Mouse (Mus musculus) limb, embryonic 14.5 days (tissue): Measurements from ENCODE around the gene Tmsb15a. TPM values are rescaled to one million over a fixed set of nuclear protein-coding genes. Genes with fewer than 3 reads are reported as not detected.

Experiments
- ATAC-seq: fragments of 200-750 bp; cut with Nextera tagmentation; 2 replicates; pipeline ENCODE4 v1.8.0; 2017; ENCODE audit warnings: low read depth, moderate number of reproducible peaks, moderate TSS enrichment; ENCODE audit not compliant: low FRiP score
- DNase-seq: peaks from one replicate; pipeline ENCODE4 v3.0.0-alpha.2; 2015; ENCODE audit warnings: low spot score
- H3K27ac ChIP-seq: fragments of 300-500 bp; sonication (generic); replicated peaks from 2 replicates; pipeline ENCODE4 v1.5.1; 2014; ENCODE audit warnings: low read depth, mild to moderate bottlenecking, low read length, moderate library complexity, mixed read lengths
- H3K27me3 ChIP-seq: fragments of 300-500 bp; sonication (generic); 2 replicates; pipeline ENCODE4 v1.6.1; 2014; ENCODE audit warnings: low read length, mixed read lengths; ENCODE audit not compliant: control insufficient read depth, insufficient read depth
- H3K36me3 ChIP-seq: fragments of 300-500 bp; sonication (generic); 2 replicates; pipeline ENCODE4 v1.6.1; 2014; ENCODE audit warnings: mild to moderate bottlenecking, low read length, moderate library complexity, mixed read lengths; ENCODE audit not compliant: control insufficient read depth, insufficient read depth
- H3K4me1 ChIP-seq: fragments of 300-500 bp; sonication (generic); 2 replicates; pipeline ENCODE4 v1.6.1; 2014; ENCODE audit warnings: antibody characterized with exemption, low read length, mixed read lengths; ENCODE audit not compliant: control insufficient read depth, insufficient read depth
- H3K4me2 ChIP-seq: fragments of 300-500 bp; sonication (generic); replicated peaks from 2 replicates; pipeline ENCODE4 v1.6.1; 2014; ENCODE audit warnings: low read depth, mild to moderate bottlenecking, low read length, moderate library complexity; ENCODE audit not compliant: severe bottlenecking
- H3K4me3 ChIP-seq: fragments of 300-500 bp; sonication (generic); replicated peaks from 2 replicates; pipeline ENCODE4 v1.5.1; 2014; ENCODE audit warnings: low read length
- H3K9ac ChIP-seq: fragments of 300-500 bp; sonication (generic); 2 replicates; pipeline ENCODE4 v1.6.1; 2014; ENCODE audit warnings: mild to moderate bottlenecking, low read depth, low read length, moderate library complexity; ENCODE audit not compliant: severe bottlenecking
- H3K9me3 ChIP-seq: fragments of 300-500 bp; sonication (generic); 2 replicates; pipeline ENCODE4 v1.6.1; 2016; ENCODE audit warnings: low read length; ENCODE audit not compliant: control insufficient read depth
- POLR2A ChIP-seq: fragments of 200-500 bp; IDR thresholded peaks from 2 replicates; pipeline ENCODE4 v1.8.0; 2012; ENCODE audit warnings: inconsistent platforms, mild to moderate bottlenecking, moderate library complexity, borderline replicate concordance; ENCODE audit not compliant: insufficient read depth, insufficient read length; ENCODE audit errors: extremely low read depth
- WGBS: fragments of 180-500 bp; shearing (Covaris S2); extraction: QIAGEN DNeasy Blood & Tissue Kit; methylation state at CpG from one replicate; pipeline ENCODE4 v1.1.7; 2014; 5-methylcytosine and 5-hydroxymethylcytosine counted together
- microRNA-seq: library from miRNA; unstranded; fragments of <30 nt; microRNA quantifications from one replicate; pipeline ENCODE4, GENCODE M21; 2016
- polyA plus RNA-seq, 2 experiments: library from polyadenylated mRNA; depleted of rRNA in 1 of 2; stranded (reverse) in 1 of 2; unstranded in 1 of 2; fragments of >200 nt; fragmentation: Nextera tagmentation in 1 of 2; extraction: Ambion mirVana in 1 of 2; gene quantifications; 2 replicates each; pipeline versions ENCODE4 v1.2.1 to v1.2.3; 2012 to 2014

The Tmsb15a gene
- polyA plus RNA-seq, 2 experiments, result 2.0 TPM

- no peak for ATAC-seq
- no peaks in the 10 kb centered on the region for H3K9me3 ChIP-seq
Observed at GRCm38 (mm10) chrX:135703111-135703510, 21.9 kb downstream of the Tmsb15a start.

DNA sequence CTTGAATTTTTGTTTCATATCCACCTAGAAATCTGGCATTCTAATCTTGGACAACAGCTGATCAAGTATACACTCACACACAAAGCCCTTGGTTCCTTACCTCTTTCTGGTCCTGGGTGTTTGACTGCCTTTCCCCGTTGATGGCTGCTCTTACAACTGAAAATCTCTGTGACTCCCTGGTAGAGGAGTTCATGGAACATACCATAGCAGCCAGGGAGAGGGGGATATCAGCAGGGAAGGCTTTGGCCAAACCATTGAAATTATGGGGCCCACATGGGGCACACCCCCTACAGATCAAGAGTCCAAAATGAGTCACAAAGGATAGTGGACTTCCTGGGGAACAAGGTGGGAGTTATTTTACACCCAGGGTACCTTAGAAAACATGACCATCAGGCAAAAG is 31.4 kb downstream of the Tmsb15a start, which contains the start of gene Tcp11x2:
Gene Tcp11x2, minus strand, starts transcription at position 158 of the 400 bp plus-strand sequence.
- no peak within 1 kb of the TSS for H3K27ac ChIP-seq
- no peaks in the 10 kb centered on the region for H3K36me3 ChIP-seq
- 73% methylated on average over 1 of the region's 1 CpGs for WGBS
- TF ChIP-seq POLR2A, result no peak
- DNase-seq, result no peak
- H3K4me2 ChIP-seq, result no peak within 1 kb of the TSS
- no peak for ATAC-seq
- H3K9me3 ChIP-seq, result no peaks in the 10 kb centered on the region
- no peak within 1 kb of the TSS for H3K9ac ChIP-seq
- H3K27me3 ChIP-seq, result no peaks in the 10 kb centered on the region
- no peak within 1 kb of the TSS for H3K4me3 ChIP-seq
- no peaks in the 10 kb centered on the region for H3K4me1 ChIP-seq

More at GRCm38 (mm10) chrX:135703111-135703510, 21.9 kb downstream of the Tmsb15a start:
- Histone ChIP-seq H3K4me2 (no peak overlapping the region), H3K4me3 (no peak overlapping the region), H3K9ac (no peak overlapping the region), H3K4me1 (no peaks in the 10 kb centered on the region), H3K27me3 (no peaks in the 10 kb centered on the region), H3K36me3 (no peaks in the 10 kb centered on the region), H3K27ac (no peak overlapping the region)
- no peak for DNase-seq
- whole genome bisulfite sequencing, result 87% methylated on average over 1 of the region's 1 CpGs
- TF ChIP-seq POLR2A, result no peak

GRCm38 (mm10) chrX:135687802-135688201 is 37.3 kb downstream of the Tmsb15a start:
- Histone ChIP-seq H3K4me3 (no peak overlapping the region), H3K4me2 (no peak overlapping the region), H3K36me3 (no peaks in the 10 kb centered on the region), H3K27me3 (no peaks in the 10 kb centered on the region), H3K9ac (no peak overlapping the region), H3K27ac (no peak overlapping the region), H3K4me1 (no peaks in the 10 kb centered on the region), H3K9me3 (no peaks in the 10 kb centered on the region)
- DNase-seq (no peak), ATAC-seq (no peak)
- 65% methylated on average over 3 of the region's 3 CpGs for WGBS
- no peak for TF ChIP-seq POLR2A

DNA sequence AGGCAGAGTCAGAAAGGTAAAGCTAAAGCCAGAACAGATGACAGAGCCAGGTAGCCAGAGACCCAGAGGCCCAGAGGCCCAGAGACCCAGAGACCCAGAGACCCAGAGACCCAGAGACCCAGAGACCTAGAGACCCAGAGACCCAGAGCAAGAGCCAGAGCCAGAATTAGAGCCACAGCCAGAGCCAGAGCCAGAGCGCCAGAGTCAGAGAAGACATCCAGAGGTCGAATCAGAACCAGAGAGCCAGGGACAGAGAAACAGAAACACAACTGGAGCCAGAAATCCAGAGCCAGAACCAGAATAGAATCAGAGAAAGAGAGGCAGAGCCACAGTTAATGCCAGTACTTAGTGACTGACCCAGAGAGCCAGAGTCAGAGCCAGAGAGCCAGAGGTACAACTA is 43.2 kb downstream of the Tmsb15a start:
- no peaks in the 10 kb centered on the region for H3K27me3 ChIP-seq
- H3K4me3 ChIP-seq, result no peak overlapping the region
- H3K9me3 ChIP-seq, result no peaks in the 10 kb centered on the region
- no peaks in the 10 kb centered on the region for H3K4me1 ChIP-seq
- ATAC-seq (no peak), DNase-seq (no peak)
- no peak for TF ChIP-seq POLR2A
- no peak overlapping the region for H3K9ac ChIP-seq
- 74% methylated on average over 2 of the region's 2 CpGs for WGBS
- H3K4me2 ChIP-seq, result no peak overlapping the region
- H3K36me3 ChIP-seq, result no peaks in the 10 kb centered on the region
- no peak overlapping the region for H3K27ac ChIP-seq

Small RNA genes lying within 50 kb of the gene (microRNA-seq; reads per million reads assigned to microRNA genes)
- gene Mir7646, result not detected

Other genes starting within 250 kb of the Tmsb15a start
- gene AV320801, start 230.7 kb downstream of the Tmsb15a start, polyA plus RNA-seq (2012; rRNA removed), result not detected in 2 replicates
- not detected in 2 replicates for gene AV320801, start 230.7 kb downstream of the Tmsb15a start, polyA plus RNA-seq (2014; fragmentation: Nextera tagmentation; extraction: Ambion mirVana)
- 0.24 and 0.29 TPM in 2 replicates for gene Nxf7, start 126.5 kb downstream of the Tmsb15a start, polyA plus RNA-seq (2012; rRNA removed)
- gene Nxf7, start 126.5 kb downstream of the Tmsb15a start, polyA plus RNA-seq (2014; fragmentation: Nextera tagmentation; extraction: Ambion mirVana), result 0.34 TPM in 1 of 2 replicates, not detected in the other
- gene Prame, start 97.6 kb downstream of the Tmsb15a start, polyA plus RNA-seq (2012; rRNA removed), result 0.25 and 0.61 TPM in 2 replicates
- 0.34 TPM in 1 of 2 replicates, not detected in the other for gene Prame, start 97.6 kb downstream of the Tmsb15a start, polyA plus RNA-seq (2014; fragmentation: Nextera tagmentation; extraction: Ambion mirVana)
- not detected in 2 replicates for gene Tcp11x2, start 31.5 kb downstream of the Tmsb15a start, polyA plus RNA-seq (2012; rRNA removed)
- gene Tcp11x2, start 31.5 kb downstream of the Tmsb15a start, polyA plus RNA-seq (2014; fragmentation: Nextera tagmentation; extraction: Ambion mirVana), result not detected in 2 replicates
- gene Armcx5, start 17.5 kb upstream of the Tmsb15a start, polyA plus RNA-seq (2012; rRNA removed), result 6.7 and 9.1 TPM in 2 replicates
- gene Armcx5, start 17.5 kb upstream of the Tmsb15a start, polyA plus RNA-seq (2014; fragmentation: Nextera tagmentation; extraction: Ambion mirVana), result 9.3 and 11.1 TPM in 2 replicates
- 59.1 and 73.4 TPM in 2 replicates for gene Gprasp1, start 17.5 kb upstream of the Tmsb15a start, polyA plus RNA-seq (2012; rRNA removed)
- gene Gprasp1, start 17.5 kb upstream of the Tmsb15a start, polyA plus RNA-seq (2014; fragmentation: Nextera tagmentation; extraction: Ambion mirVana), result 52.0 and 61.2 TPM in 2 replicates
- gene Bhlhb9, start 72.3 kb upstream of the Tmsb15a start, polyA plus RNA-seq (2012; rRNA removed), result 24.1 and 29.1 TPM in 2 replicates
- gene Bhlhb9, start 72.3 kb upstream of the Tmsb15a start, polyA plus RNA-seq (2014; fragmentation: Nextera tagmentation; extraction: Ambion mirVana), result 51.6 and 54.7 TPM in 2 replicates
- 49.3 and 50.5 TPM in 2 replicates for gene Gprasp2, start 113.8 kb upstream of the Tmsb15a start, polyA plus RNA-seq (2012; rRNA removed)
- 33.1 and 43.0 TPM in 2 replicates for gene Gprasp2, start 113.8 kb upstream of the Tmsb15a start, polyA plus RNA-seq (2014; fragmentation: Nextera tagmentation; extraction: Ambion mirVana)